Mouse (Mus musculus): ENCODE results near the gene Mgat4a. TPM values are rescaled to one million over a fixed set of nuclear protein-coding genes. Genes with fewer than 3 reads are reported as not detected.
"Not testable (repeated sequence)": the region's sequence is repeated elsewhere in the genome, so short reads cannot be mapped to it uniquely, and the experiment has no call there.

Gene Mgat4a
- total RNA-seq, 4 experiments from 2014 or later = 28.0 to 34.1 (median 31.2) TPM

GRCm38 (mm10) chr1:37532533-37532840 is 8.3 kb downstream of the Mgat4a start:
- DNase-seq (ENCODE audit: low spot score in 2 of 2) = no peak

- DNase-seq (ENCODE audit: low spot score in 2 of 2) = no peak
Measured at GRCm38 (mm10) chr1:37531654-37532532, 8.9 kb downstream of the Mgat4a start.

- no peak for DNase-seq (ENCODE audit: low spot score in 2 of 2)
Measured at GRCm38 (mm10) chr1:37530061-37530460, 10.8 kb downstream of the Mgat4a start.

- no peak for DNase-seq (ENCODE audit: low spot score in 2 of 2)
Measured at GRCm38 (mm10) chr1:37526257-37526656, 14.6 kb downstream of the Mgat4a start.

GRCm38 (mm10) chr1:37524669-37525068 is 16.1 kb downstream of the Mgat4a start:
- DNase-seq (ENCODE audit: low spot score in 2 of 2) = no peak

GRCm38 (mm10) chr1:37524122-37524521 is 16.7 kb downstream of the Mgat4a start:
- DNase-seq (ENCODE audit: low spot score in 2 of 2) = not testable (repeated sequence)

- DNase-seq (ENCODE audit: low spot score in 2 of 2) = not testable (repeated sequence)
Measured at GRCm38 (mm10) chr1:37523548-37523947, 17.3 kb downstream of the Mgat4a start.

- DNase-seq (ENCODE audit: low spot score in 2 of 2) = no peak
Measured at GRCm38 (mm10) chr1:37522101-37522500, 18.7 kb downstream of the Mgat4a start.

GRCm38 (mm10) chr1:37518791-37519190 is 22.0 kb downstream of the Mgat4a start:
- DNase-seq (ENCODE audit: low spot score in 2 of 2) = no peak

GRCm38 (mm10) chr1:37518124-37518720 is 22.6 kb downstream of the Mgat4a start:
- no peak for DNase-seq (ENCODE audit: low spot score in 2 of 2)

- DNase-seq (ENCODE audit: low spot score in 2 of 2) = no peak
Measured at GRCm38 (mm10) chr1:37512961-37513431, 27.8 kb downstream of the Mgat4a start.

GRCm38 (mm10) chr1:37512109-37512640 is 28.6 kb downstream of the Mgat4a start:
- DNase-seq (ENCODE audit: low spot score in 2 of 2) = peak in 1 of 2 experiments; percentile 28

GRCm38 (mm10) chr1:37510193-37510592 is 30.6 kb downstream of the Mgat4a start:
- DNase-seq (ENCODE audit: low spot score in 2 of 2) = no peak

GRCm38 (mm10) chr1:37509437-37509836 is 31.4 kb downstream of the Mgat4a start:
- DNase-seq (ENCODE audit: low spot score in 2 of 2) = no peak

GRCm38 (mm10) chr1:37505348-37505730 is 35.5 kb downstream of the Mgat4a start:
- DNase-seq (ENCODE audit: low spot score in 2 of 2) = no peak

- no peak for DNase-seq (ENCODE audit: low spot score in 2 of 2)
Measured at GRCm38 (mm10) chr1:37504716-37505347, 36.0 kb downstream of the Mgat4a start.

GRCm38 (mm10) chr1:37503656-37504055 is 37.2 kb downstream of the Mgat4a start:
- DNase-seq (ENCODE audit: low spot score in 2 of 2) = no peak

GRCm38 (mm10) chr1:37502354-37502753 is 38.5 kb downstream of the Mgat4a start:
- DNase-seq (ENCODE audit: low spot score in 2 of 2) = no peak

GRCm38 (mm10) chr1:37500723-37501122 is 40.1 kb downstream of the Mgat4a start:
- DNase-seq (ENCODE audit: low spot score in 2 of 2) = no peak

GRCm38 (mm10) chr1:37499395-37499794 is 41.4 kb downstream of the Mgat4a start:
- not testable (repeated sequence) for DNase-seq (ENCODE audit: low spot score in 2 of 2)

GRCm38 (mm10) chr1:37498911-37499310 is 41.9 kb downstream of the Mgat4a start:
- no peak for DNase-seq (ENCODE audit: low spot score in 2 of 2)
